Mouse (Mus musculus) gastrocnemius, postnatal 4 days (tissue): ENCODE results near the gene Sumo1. TPM values are rescaled to one million over a fixed set of nuclear protein-coding genes. Genes with fewer than 3 reads are reported as not detected.

Source experiments
- DNase-seq, 2 experiments: peaks; one replicate each; pipeline ENCODE4 v3.0.0; 2021 to 2022; ENCODE audit warnings: low spot score in 2 of 2, mixed read lengths in 2 of 2
- total RNA-seq, 2 experiments: library from RNA; stranded (reverse); gene quantifications; 2 replicates each; pipeline ENCODE4 v1.2.3; 2021

Gene Sumo1
- total RNA-seq, 2 experiments from 2014 or later, result 87.3 to 97.7 TPM

GRCm38 (mm10) chr1:59550996-59551395, 119.6 kb downstream of the Sumo1 start:
- no peak for DNase-seq

- no peak for DNase-seq
Observed at GRCm38 (mm10) chr1:59550227-59550626, 120.4 kb downstream of the Sumo1 start.

GRCm38 (mm10) chr1:59549036-59549675, 121.5 kb downstream of the Sumo1 start:
- no peak for DNase-seq

- DNase-seq, result no peak
Observed at GRCm38 (mm10) chr1:59548486-59548885, 122.1 kb downstream of the Sumo1 start.

GRCm38 (mm10) chr1:59543911-59544310, 126.7 kb downstream of the Sumo1 start:
- no peak for DNase-seq

- no peak for DNase-seq
Observed at GRCm38 (mm10) chr1:59542231-59542630, 128.4 kb downstream of the Sumo1 start.

GRCm38 (mm10) chr1:59541271-59542020, 129.2 kb downstream of the Sumo1 start:
- no peak for DNase-seq

- no peak for DNase-seq
Observed at GRCm38 (mm10) chr1:59540537-59541148, 130.0 kb downstream of the Sumo1 start.

GRCm38 (mm10) chr1:59538381-59538780, 132.3 kb downstream of the Sumo1 start:
- no peak for DNase-seq

Other genes with a start within 250 kb of the Sumo1 start
- gene Fzd7, start 188.4 kb downstream of the Sumo1 start, total RNA-seq, result 10 to 100 TPM; 37.2 to 38.3 TPM
- gene Gm973, start 154.6 kb downstream of the Sumo1 start, total RNA-seq, result 1 to 10 TPM; 1.9 to 2.2 TPM
- gene Nop58, start 14.1 kb upstream of the Sumo1 start, total RNA-seq, result 10 to 100 TPM; 77.7 to 96.0 TPM
- gene Bmpr2, start 92.6 kb upstream of the Sumo1 start, total RNA-seq, result 10 to 100 TPM; 40.5 to 43.4 TPM
- gene Fam117b, start 242.2 kb upstream of the Sumo1 start, total RNA-seq, result 10 to 100 TPM in 1 of 2 experiments, 1 to 10 TPM in 1; 9.8 to 10.6 TPM